Mouse (Mus musculus): ENCODE data around the gene Olfr1321.
A peak's percentile ranks its signal among the peaks of the same experiment; 100 is the strongest.

The Olfr1321 gene

DNA sequence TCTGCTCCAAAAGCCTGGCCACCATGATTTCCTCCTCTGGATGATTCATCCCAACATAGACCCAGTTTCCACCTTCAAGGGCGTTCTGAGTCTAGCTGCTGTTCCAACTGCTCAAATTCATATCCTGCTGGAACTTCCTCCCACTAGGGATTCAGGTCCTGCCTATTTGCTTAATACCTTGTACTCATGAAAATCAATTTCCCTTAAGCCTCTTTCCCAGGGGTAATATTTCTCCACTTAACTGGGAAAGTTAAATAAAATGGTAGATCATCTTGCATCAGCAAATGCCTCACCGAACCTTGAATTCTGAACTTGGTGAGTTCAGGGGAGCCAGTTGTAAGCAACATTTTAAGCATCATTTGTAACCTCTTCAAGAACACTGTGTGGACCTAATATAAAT, at the start of gene Olfr1321:
Olfr1321 (minus strand) TSS at position 101 of the 400 bp plus-strand sequence.
- no peak for DNase-seq

DNA sequence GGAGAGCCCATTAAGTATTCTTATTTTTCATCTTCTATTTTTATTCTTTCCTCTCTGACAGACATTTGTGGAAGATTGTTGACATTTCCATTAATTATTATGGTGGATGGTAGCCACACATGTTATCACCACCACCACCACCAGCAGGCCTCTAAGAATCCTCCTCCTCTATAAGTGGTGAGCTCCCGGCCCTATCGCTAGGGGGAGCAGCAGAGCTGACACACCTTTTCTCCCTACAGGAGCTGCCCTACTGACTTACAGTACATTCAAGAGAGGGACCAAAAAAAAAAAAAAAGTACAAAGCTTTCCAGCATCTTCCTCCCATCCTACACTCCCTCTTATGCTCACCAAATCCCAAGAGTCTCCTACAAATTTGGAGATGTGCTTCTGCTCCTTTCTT, 36.0 kb upstream of the Olfr1321 start:
- peak in 1 of 2 experiments; percentile 9 for DNase-seq

DNA sequence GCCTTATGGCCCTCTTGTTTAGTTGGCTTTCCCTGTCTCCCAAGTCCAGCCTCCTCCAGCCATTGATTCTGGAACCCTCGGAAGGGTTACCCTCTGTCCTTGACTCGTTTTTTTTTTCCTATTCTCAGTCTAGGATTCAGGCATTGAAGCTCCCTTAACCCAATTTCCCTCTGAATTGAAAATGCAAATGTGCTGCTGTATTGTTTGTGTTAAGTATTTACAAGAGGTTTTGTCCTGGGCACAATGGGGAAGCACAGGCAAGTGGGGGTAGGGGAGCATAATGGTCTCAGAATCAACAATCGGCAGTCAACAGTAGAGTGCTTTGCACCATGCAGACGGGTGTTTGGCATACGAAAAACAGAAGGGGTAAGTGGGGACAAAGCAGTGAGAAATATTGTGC, 10.3 kb upstream of the Olfr1321 start:
- no peak for DNase-seq

Measured in thymus, postnatal 36 days (tissue).